Mouse (Mus musculus) thymus, adult 2 months (tissue): ENCODE measurements around the gene Sqstm1.

Experiments used
- CTCF ChIP-seq: fragments of 200-500 bp; IDR thresholded peaks from 2 replicates; pipeline ENCODE4 v1.5.1; 2012; ENCODE audit warnings: mild to moderate bottlenecking, control low read depth, low read length, moderate library complexity, borderline replicate concordance; ENCODE audit not compliant: control insufficient read depth, poor library complexity, insufficient read depth; ENCODE audit errors: extremely low read depth
- POLR2A ChIP-seq: fragments of 200-500 bp; IDR thresholded peaks from 2 replicates; pipeline ENCODE4 v1.6.1; 2012; ENCODE audit warnings: mild to moderate bottlenecking, low read length, control low read depth, moderate library complexity; ENCODE audit not compliant: control insufficient read depth, poor library complexity, insufficient read depth; ENCODE audit errors: extremely low read depth

DNA sequence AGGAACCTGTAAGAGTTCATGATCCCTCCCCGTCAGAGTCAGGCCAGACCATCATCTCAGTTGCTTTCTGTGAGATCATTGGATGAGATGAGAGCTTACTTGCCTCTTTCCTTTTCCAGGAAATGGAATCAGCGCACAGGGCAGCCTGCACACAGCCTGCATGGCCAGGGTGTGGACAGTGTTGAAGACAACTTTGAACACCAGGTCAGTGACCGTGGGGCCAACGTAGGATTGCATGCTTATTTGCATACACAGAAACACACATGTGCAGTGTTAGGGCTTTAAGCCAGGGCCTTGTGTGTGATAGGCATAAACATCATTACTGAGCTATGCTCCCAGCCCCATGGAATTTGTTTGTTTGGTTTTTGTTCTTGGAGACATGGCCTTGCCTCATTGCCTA is 13.1 kb downstream of the Sqstm1 start:
- TF ChIP-seq CTCF: no peak
- TF ChIP-seq POLR2A: no peak
